Mouse (Mus musculus): ENCODE data around the gene Zfp26. TPM values are rescaled to one million over a fixed set of nuclear protein-coding genes. Genes with fewer than 3 reads are reported as not detected.

Gene Zfp26
- 18.2 and 18.7 TPM in 2 replicates for polyA plus RNA-seq (2015; fragmentation: Nextera tagmentation; extraction: Ambion mirVana)

DNA sequence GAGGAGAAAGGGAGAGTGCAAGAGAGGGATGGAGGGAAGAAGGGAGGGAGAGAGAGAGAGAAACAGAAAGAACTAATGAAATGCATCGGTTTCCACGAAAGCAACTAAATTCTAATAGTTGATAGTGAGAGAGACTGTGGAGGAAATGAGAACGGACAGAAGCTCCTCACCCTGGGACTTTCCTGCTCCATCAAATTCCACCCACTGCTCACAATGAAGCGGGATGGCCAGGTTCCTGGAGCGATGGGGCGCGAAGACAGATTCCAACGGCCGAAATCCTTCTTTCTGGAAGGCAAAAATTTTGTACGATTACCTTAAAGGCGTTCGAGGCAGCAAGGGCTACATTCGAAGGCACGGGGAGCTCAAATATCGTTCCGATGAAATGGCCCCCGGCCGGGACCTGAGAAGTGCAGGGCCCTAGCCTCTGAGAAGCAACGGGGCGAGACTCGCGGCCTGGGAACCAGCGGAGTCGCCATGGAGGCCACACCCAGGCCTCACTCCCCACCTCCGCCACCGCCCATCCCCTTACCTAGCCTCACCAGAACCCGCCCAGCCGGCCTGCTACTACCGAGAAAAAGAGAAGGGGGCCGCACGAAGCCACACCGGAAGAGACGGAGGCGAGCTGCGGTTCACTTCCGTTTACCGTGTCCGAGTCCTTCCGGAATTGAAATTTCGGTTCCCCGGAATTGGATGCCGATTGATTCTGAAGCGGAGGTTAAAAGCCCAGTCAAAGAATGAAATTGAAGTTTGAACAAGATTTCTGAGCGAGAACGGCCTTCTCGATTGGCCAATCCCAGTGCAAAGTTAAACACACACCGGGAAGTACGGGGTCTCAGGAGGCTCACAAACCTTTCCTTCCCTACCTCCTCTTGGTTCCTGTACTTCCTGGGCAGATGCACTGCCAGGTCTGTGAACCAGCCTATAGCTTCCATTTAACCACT is at the start of gene Zfp26:
Gene Zfp26, minus strand, starts transcription at position 786 of the 941 bp plus-strand sequence.
- peak; percentile 85 for ATAC-seq (ENCODE audit: insufficient number of reproducible peaks, insufficient read depth, low FRiP score, low TSS enrichment, low read depth)
- Histone ChIP-seq H3K9ac (peak within 1 kb of the TSS; percentile 94), H3K4me3 (peak within 1 kb of the TSS; percentile 80), H3K27ac (peak within 1 kb of the TSS; percentile 94), H3K27me3 (no peaks in the 10 kb centered on the region), H3K9me3 (no peaks in the 10 kb centered on the region), H3K4me1 (peaks cover 12% of the 10 kb centered on the region), H3K4me2 (peak within 1 kb of the TSS; percentile 86), H3K36me3 (peaks cover 29% of the 10 kb centered on the region)
- under 1% methylated on average over 48 of the region's 48 CpGs for WGBS

DNA sequence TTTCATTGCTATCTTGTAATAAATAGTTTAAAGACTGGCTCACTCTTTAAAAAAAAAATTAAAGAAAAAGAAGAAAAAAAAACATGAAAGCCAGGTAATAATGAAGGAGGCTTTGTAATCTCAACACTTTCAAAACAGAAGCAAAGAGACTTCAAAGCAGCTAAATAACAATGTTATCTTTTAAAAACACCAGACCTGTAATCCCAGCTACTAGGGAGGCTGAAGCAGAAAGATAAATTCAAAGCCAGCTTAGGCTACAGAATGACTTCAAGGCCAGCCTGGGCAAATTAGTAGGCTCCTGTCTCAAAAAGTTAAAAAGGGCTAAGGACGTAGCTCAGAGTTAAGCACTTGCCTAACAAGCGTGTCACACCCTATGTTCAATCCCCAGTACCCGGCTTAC is 49.7 kb upstream of the Zfp26 start:
- no peak for ATAC-seq (ENCODE audit: insufficient number of reproducible peaks, insufficient read depth, low FRiP score, low TSS enrichment, low read depth)
- no peak overlapping the region for H3K9ac ChIP-seq
- peaks cover 19% of the 10 kb centered on the region for H3K4me1 ChIP-seq
- WGBS = 84% methylated on average over 3 of the region's 3 CpGs
- no peak overlapping the region for H3K4me2 ChIP-seq
- H3K4me3 ChIP-seq = no peak overlapping the region
- H3K27me3 ChIP-seq = no peaks in the 10 kb centered on the region
- H3K36me3 ChIP-seq = peaks cover 74% of the 10 kb centered on the region
- H3K9me3 ChIP-seq = no peaks in the 10 kb centered on the region
- H3K27ac ChIP-seq = no peak overlapping the region

DNA sequence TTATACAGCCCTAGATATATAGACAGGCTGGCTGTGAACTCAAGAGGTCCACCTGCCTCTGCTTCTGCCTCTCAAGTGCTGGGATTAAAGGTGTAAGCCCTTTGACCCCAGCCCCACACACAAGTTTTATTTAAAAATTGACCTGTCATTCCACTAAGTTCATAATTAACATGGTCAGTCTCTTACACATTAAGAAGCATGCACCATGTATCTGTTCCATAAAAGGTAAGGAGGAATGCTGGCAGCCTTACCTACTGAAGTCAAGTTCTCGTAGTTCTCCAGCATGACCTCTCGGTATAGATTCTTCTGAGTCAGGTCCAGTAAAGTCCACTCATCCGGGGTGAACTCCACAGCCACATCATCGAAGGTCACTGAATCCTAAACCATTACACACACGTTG is 44.8 kb upstream of the Zfp26 start:
- Histone ChIP-seq H3K9me3 (no peaks in the 10 kb centered on the region), H3K4me1 (no peaks in the 10 kb centered on the region), H3K36me3 (peaks cover 73% of the 10 kb centered on the region), H3K9ac (no peak overlapping the region), H3K27ac (no peak overlapping the region), H3K27me3 (no peaks in the 10 kb centered on the region), H3K4me2 (no peak overlapping the region), H3K4me3 (no peak overlapping the region)
- WGBS = 92% methylated on average over 5 of the region's 5 CpGs
- no peak for ATAC-seq (ENCODE audit: insufficient number of reproducible peaks, insufficient read depth, low FRiP score, low TSS enrichment, low read depth)

DNA sequence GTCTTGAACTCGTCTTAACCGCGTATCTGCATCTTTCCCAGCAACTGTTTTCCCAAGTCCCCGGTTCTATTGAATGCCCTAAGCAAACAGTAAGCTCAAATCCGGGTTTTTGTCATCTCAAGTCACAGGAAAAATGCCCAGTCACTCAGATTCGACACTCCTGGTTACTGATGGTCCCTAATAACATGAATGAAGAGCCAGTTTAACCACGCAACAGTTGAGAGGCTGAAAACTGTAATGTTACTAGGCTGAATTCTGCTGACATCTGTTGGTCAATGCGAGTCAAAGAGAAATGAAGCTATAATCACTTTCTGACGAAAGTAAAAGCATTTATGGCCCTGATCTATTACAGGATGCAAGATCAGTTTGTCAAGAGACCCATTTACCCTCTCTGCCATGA is 33.3 kb upstream of the Zfp26 start:
- H3K27me3 ChIP-seq = no peaks in the 10 kb centered on the region
- peak overlapping the region; percentile 78 for H3K4me2 ChIP-seq
- peak overlapping the region; percentile 98 for H3K27ac ChIP-seq
- WGBS = 5% methylated on average over 9 of the region's 9 CpGs
- H3K9ac ChIP-seq = peak overlapping the region; percentile 93
- no peaks in the 10 kb centered on the region for H3K9me3 ChIP-seq
- peaks cover 33% of the 10 kb centered on the region for H3K36me3 ChIP-seq
- H3K4me3 ChIP-seq = peak overlapping the region; percentile 86
- peaks cover 27% of the 10 kb centered on the region for H3K4me1 ChIP-seq
- ATAC-seq (ENCODE audit: insufficient number of reproducible peaks, insufficient read depth, low FRiP score, low TSS enrichment, low read depth) = no peak

- ATAC-seq (ENCODE audit: insufficient number of reproducible peaks, insufficient read depth, low FRiP score, low TSS enrichment, low read depth) = peak; percentile 94
- Histone ChIP-seq H3K27ac (peak within 1 kb of the TSS; percentile 98), H3K4me2 (peak within 1 kb of the TSS; percentile 78), H3K4me1 (peaks cover 27% of the 10 kb centered on the region), H3K4me3 (peak within 1 kb of the TSS; percentile 86), H3K9ac (peak within 1 kb of the TSS; percentile 93), H3K9me3 (no peaks in the 10 kb centered on the region), H3K36me3 (peaks cover 27% of the 10 kb centered on the region), H3K27me3 (no peaks in the 10 kb centered on the region)
- WGBS = 1% methylated on average over 40 of the region's 40 CpGs
Measured at GRCm38 (mm10) chr9:20492527-20493233, 32.7 kb upstream of the Zfp26 start, which contains the start of gene Zfp426. Zfp426 (minus strand) TSS chr9:20492746.

- no peak for ATAC-seq (ENCODE audit: insufficient number of reproducible peaks, insufficient read depth, low FRiP score, low TSS enrichment, low read depth)
- peaks cover 27% of the 10 kb centered on the region for H3K4me1 ChIP-seq
- peak overlapping the region; percentile 78 for H3K4me2 ChIP-seq
- H3K9me3 ChIP-seq = no peaks in the 10 kb centered on the region
- no peaks in the 10 kb centered on the region for H3K27me3 ChIP-seq
- H3K4me3 ChIP-seq = peak overlapping the region; percentile 86
- 11% methylated on average over 20 of the region's 20 CpGs for WGBS
- peak overlapping the region; percentile 98 for H3K27ac ChIP-seq
- peak overlapping the region; percentile 93 for H3K9ac ChIP-seq
- H3K36me3 ChIP-seq = peaks cover 20% of the 10 kb centered on the region
Measured at GRCm38 (mm10) chr9:20491858-20492526, 32.0 kb upstream of the Zfp26 start.

DNA sequence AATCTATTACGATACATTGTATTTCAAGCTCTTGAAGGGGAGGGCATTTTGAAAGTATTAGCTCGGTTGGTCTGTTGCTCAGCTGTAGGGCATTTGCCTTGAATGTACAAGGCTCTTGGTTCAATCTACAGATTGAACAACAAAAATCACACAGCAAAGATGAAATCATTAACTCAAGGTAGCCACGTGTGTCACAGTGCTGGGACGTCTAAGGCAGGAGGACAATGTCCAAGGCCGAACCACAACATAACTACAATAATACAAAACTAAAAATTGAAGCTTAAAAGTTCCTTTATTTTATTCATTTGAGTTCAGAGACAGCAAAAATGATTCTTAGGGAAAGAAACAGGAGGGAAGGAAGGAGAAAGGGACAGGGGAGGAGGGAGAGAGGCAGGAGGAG is 29.6 kb upstream of the Zfp26 start:
- 88% methylated on average over 5 of the region's 5 CpGs for WGBS
- H3K9ac ChIP-seq = no peak overlapping the region

DNA sequence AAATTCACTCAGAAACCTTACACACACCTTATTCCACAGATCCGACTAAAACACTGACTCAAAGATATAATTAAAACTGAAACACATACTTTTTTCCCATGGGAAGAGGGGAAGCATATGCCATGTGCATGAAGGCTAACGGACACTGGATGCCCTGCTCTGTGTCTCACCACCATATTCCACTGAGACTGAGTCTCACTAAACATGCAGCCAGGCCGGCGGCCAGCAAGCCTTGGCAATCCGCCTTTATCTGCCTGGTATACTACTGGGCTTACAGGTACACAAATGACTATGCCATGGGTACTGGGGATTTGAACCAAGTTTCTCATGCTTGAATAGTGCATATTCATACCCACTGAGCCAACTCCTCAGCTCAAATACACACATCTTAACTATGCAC is 19.4 kb upstream of the Zfp26 start:
- ATAC-seq (ENCODE audit: insufficient number of reproducible peaks, insufficient read depth, low FRiP score, low TSS enrichment, low read depth) = no peak
- H3K9ac ChIP-seq = no peak overlapping the region
- H3K27me3 ChIP-seq = no peaks in the 10 kb centered on the region
- no peak overlapping the region for H3K4me3 ChIP-seq
- H3K9me3 ChIP-seq = no peaks in the 10 kb centered on the region
- no peaks in the 10 kb centered on the region for H3K4me1 ChIP-seq
- H3K4me2 ChIP-seq = no peak overlapping the region
- H3K27ac ChIP-seq = no peak overlapping the region
- H3K36me3 ChIP-seq = peaks cover 75% of the 10 kb centered on the region
- 91% methylated on average over 5 of the region's 5 CpGs for WGBS

More for the DNA sequence above, 29.6 kb upstream of the Zfp26 start:
- Histone ChIP-seq H3K4me1 (peaks cover 27% of the 10 kb centered on the region), H3K4me2 (no peak overlapping the region), H3K27me3 (no peaks in the 10 kb centered on the region), H3K27ac (no peak overlapping the region), H3K36me3 (peaks cover 23% of the 10 kb centered on the region), H3K4me3 (no peak overlapping the region), H3K9me3 (no peaks in the 10 kb centered on the region)
- ATAC-seq (ENCODE audit: insufficient number of reproducible peaks, insufficient read depth, low FRiP score, low TSS enrichment, low read depth) = no peak

GRCm38 (mm10) chr9:20476632-20477031 is 16.7 kb upstream of the Zfp26 start:
- Histone ChIP-seq H3K27me3 (no peaks in the 10 kb centered on the region), H3K27ac (no peak overlapping the region), H3K4me2 (no peak overlapping the region), H3K4me3 (no peak overlapping the region), H3K9me3 (no peaks in the 10 kb centered on the region), H3K36me3 (peaks cover 76% of the 10 kb centered on the region), H3K9ac (no peak overlapping the region), H3K4me1 (no peaks in the 10 kb centered on the region)
- no peak for ATAC-seq (ENCODE audit: insufficient number of reproducible peaks, insufficient read depth, low FRiP score, low TSS enrichment, low read depth)
- 92% methylated on average over 1 of the region's 1 CpGs for WGBS

DNA sequence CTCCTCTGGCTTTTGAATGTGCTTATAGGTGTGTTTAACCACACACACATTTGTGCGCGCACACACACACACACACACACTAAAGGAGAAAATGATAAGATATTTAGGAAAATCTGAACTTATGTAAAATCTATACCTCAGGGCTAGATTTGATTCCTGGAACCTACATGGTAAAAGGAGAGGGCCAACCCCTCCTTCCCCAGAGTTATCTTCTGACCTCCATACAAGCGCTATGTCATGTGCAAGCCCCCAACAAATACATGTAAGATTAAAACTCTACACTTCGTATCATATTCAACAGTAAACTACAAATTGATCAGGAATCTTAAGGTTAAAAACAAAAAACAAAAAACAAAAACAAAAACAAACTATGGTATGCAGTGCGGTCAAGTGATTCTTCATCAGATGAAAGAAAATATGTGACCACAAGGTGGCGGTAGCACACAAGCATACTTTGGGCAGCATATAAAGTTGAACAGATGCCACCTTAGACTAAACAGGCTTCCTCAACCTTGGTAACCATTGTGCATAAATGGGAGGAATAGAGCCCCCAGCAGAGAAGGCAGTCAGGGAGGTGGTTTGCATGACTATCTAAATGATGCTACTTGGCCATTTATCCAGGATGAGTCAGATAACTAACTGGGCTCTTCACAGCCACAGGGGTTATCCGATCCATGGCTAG is 6.9 kb upstream of the Zfp26 start:
- no peak overlapping the region for H3K4me2 ChIP-seq
- WGBS = 56% methylated on average over 7 of the region's 7 CpGs
- no peak for ATAC-seq (ENCODE audit: insufficient number of reproducible peaks, insufficient read depth, low FRiP score, low TSS enrichment, low read depth)
- H3K9ac ChIP-seq = no peak overlapping the region
- no peaks in the 10 kb centered on the region for H3K4me1 ChIP-seq
- H3K4me3 ChIP-seq = no peak overlapping the region
- H3K27me3 ChIP-seq = peaks cover 3% of the 10 kb centered on the region; the same call in 1 of the 2 replicates
- H3K27ac ChIP-seq = no peak overlapping the region
- peaks cover 34% of the 10 kb centered on the region for H3K36me3 ChIP-seq
- H3K9me3 ChIP-seq = peaks cover 21% of the 10 kb centered on the region

- H3K27ac ChIP-seq = no peak overlapping the region
- 92% methylated on average over 4 of the region's 4 CpGs for WGBS
- H3K36me3 ChIP-seq = peaks cover 65% of the 10 kb centered on the region
- H3K4me1 ChIP-seq = peaks cover 8% of the 10 kb centered on the region
- ATAC-seq (ENCODE audit: insufficient number of reproducible peaks, insufficient read depth, low FRiP score, low TSS enrichment, low read depth) = no peak
- no peak overlapping the region for H3K4me2 ChIP-seq
- no peak overlapping the region for H3K4me3 ChIP-seq
- no peak overlapping the region for H3K9ac ChIP-seq
- no peaks in the 10 kb centered on the region for H3K27me3 ChIP-seq
- H3K9me3 ChIP-seq = peaks cover 2% of the 10 kb centered on the region; the same call in 1 of the 2 replicates
Measured at GRCm38 (mm10) chr9:20453647-20454046, 6.3 kb downstream of the Zfp26 start.

All from embryonic facial prominence, embryonic 13.5 days (tissue).